Mouse (Mus musculus) lung, postnatal 0 days (tissue): ENCODE measurements around the gene Slc25a43. TPM values are rescaled to one million over a fixed set of nuclear protein-coding genes. Genes with fewer than 3 reads are reported as not detected.
A peak's percentile ranks its signal among the peaks of the same experiment; 100 is the strongest.

ENCODE experiments used
- ATAC-seq: fragments of 200-750 bp; cut with Nextera tagmentation; 2 replicates; pipeline ENCODE4 v1.8.0; 2017; ENCODE audit warnings: moderate library complexity
- DNase-seq: peaks from one replicate; pipeline ENCODE4 v3.0.0-alpha.2; 2016; ENCODE audit warnings: low spot score
- H3K27ac ChIP-seq: fragments of 300-500 bp; sonication (generic); 2 replicates; pipeline ENCODE4 v1.5.1; 2014; ENCODE audit warnings: antibody characterized with exemption, mild to moderate bottlenecking, low read length, mixed read lengths
- H3K27me3 ChIP-seq: fragments of 300-500 bp; sonication (generic); replicated peaks from 2 replicates; pipeline ENCODE4 v1.6.1; 2014; ENCODE audit warnings: low read length, mixed read lengths; ENCODE audit not compliant: insufficient read depth
- H3K36me3 ChIP-seq: fragments of 300-500 bp; sonication (generic); 2 replicates; pipeline ENCODE4 v1.6.1; 2014; ENCODE audit warnings: low read length, mixed read lengths; ENCODE audit not compliant: insufficient read depth
- H3K4me1 ChIP-seq: fragments of 300-500 bp; sonication (generic); 2 replicates; pipeline ENCODE4 v1.6.1; 2014; ENCODE audit warnings: antibody characterized with exemption, low read depth, low read length, mixed read lengths; ENCODE audit not compliant: insufficient read depth
- H3K4me2 ChIP-seq: fragments of 300-500 bp; sonication (generic); replicated peaks from 2 replicates; pipeline ENCODE4 v1.6.1; 2014; ENCODE audit warnings: low read depth, mild to moderate bottlenecking, low read length, moderate library complexity, mixed read lengths
- H3K4me3 ChIP-seq: fragments of 300-500 bp; sonication (generic); 2 replicates; pipeline ENCODE4 v1.5.1; 2014; ENCODE audit warnings: low read depth, low read length
- H3K9ac ChIP-seq: fragments of 300-500 bp; sonication (generic); replicated peaks from 2 replicates; pipeline ENCODE4 v1.6.1; 2014; ENCODE audit warnings: low read depth, mild to moderate bottlenecking
- H3K9me3 ChIP-seq: fragments of 300-500 bp; sonication (generic); 2 replicates; pipeline ENCODE4 v1.6.1; 2016; ENCODE audit warnings: low read length, mixed read lengths
- CTCF ChIP-seq: IDR thresholded peaks from 2 replicates; pipeline ENCODE4 v1.5.1; 2016; ENCODE audit warnings: antibody characterized with exemption, mild to moderate bottlenecking
- EP300 ChIP-seq: IDR thresholded peaks from 2 replicates; pipeline ENCODE4 v1.6.1; 2016; ENCODE audit warnings: antibody characterized with exemption, mild to moderate bottlenecking, control low read depth
- WGBS: fragments of 180-500 bp; shearing (Covaris S2); extraction: QIAGEN DNeasy Blood & Tissue Kit; methylation state at CpG from one replicate; pipeline ENCODE4 v1.1.7; 2014; 5-methylcytosine and 5-hydroxymethylcytosine counted together
- polyA plus RNA-seq: library from polyadenylated mRNA; unstranded; fragments of >200 nt; fragmentation: Nextera tagmentation; extraction: Ambion mirVana; gene quantifications from 2 replicates; pipeline ENCODE4 v1.2.1, GENCODE M21; 2015

Gene Slc25a43
- polyA plus RNA-seq, 1 experiment from 2014 or later: 2.6 TPM

GRCm38 (mm10) chrX:36815022-36815421, 71.6 kb downstream of the Slc25a43 start:
- TF ChIP-seq EP300 (no peak), CTCF (no peak)
- H3K27ac ChIP-seq: 0 out of 2 replicates have a peak overlapping the region, but pooled peaks have one; percentile 20
- no peaks in the 10 kb centered on the region for H3K9me3 ChIP-seq
- H3K4me3 ChIP-seq: no peak overlapping the region
- H3K4me1 ChIP-seq: no peaks in the 10 kb centered on the region
- DNase-seq: no peak
- WGBS: 75% methylated on average over 4 of the region's 4 CpGs
- H3K4me2 ChIP-seq: no peak overlapping the region
- H3K27me3 ChIP-seq: no peaks in the 10 kb centered on the region
- H3K36me3 ChIP-seq: no peaks in the 10 kb centered on the region
- H3K9ac ChIP-seq: no peak overlapping the region
- no peak for ATAC-seq

- no peak overlapping the region for H3K4me2 ChIP-seq
- no peaks in the 10 kb centered on the region for H3K27me3 ChIP-seq
- no peak overlapping the region for H3K27ac ChIP-seq
- no peak overlapping the region for H3K4me3 ChIP-seq
- no peak for DNase-seq
- no peaks in the 10 kb centered on the region for H3K9me3 ChIP-seq
- H3K9ac ChIP-seq: no peak overlapping the region
- no peaks in the 10 kb centered on the region for H3K36me3 ChIP-seq
- H3K4me1 ChIP-seq: no peaks in the 10 kb centered on the region
- TF ChIP-seq CTCF (no peak), EP300 (no peak)
- no peak for ATAC-seq
- 72% methylated on average over 4 of the region's 4 CpGs for WGBS
These were observed 72.0 kb downstream of the Slc25a43 start for GRCm38 (mm10) chrX:36815439-36815838.

- Histone ChIP-seq H3K9ac (no peak overlapping the region), H3K27ac (peak overlapping the region; percentile 62; the same call in 1 of the 2 replicates), H3K9me3 (no peaks in the 10 kb centered on the region), H3K36me3 (no peaks in the 10 kb centered on the region), H3K4me1 (no peaks in the 10 kb centered on the region), H3K4me2 (no peak overlapping the region), H3K27me3 (no peaks in the 10 kb centered on the region), H3K4me3 (no peak overlapping the region)
- ATAC-seq (no peak), DNase-seq (no peak)
- no peak for TF ChIP-seq EP300
- TF ChIP-seq CTCF: no peak
- 31% methylated on average over 8 of the region's 8 CpGs for WGBS
These were observed 73.0 kb downstream of the Slc25a43 start for GRCm38 (mm10) chrX:36816368-36816899.

DNA sequence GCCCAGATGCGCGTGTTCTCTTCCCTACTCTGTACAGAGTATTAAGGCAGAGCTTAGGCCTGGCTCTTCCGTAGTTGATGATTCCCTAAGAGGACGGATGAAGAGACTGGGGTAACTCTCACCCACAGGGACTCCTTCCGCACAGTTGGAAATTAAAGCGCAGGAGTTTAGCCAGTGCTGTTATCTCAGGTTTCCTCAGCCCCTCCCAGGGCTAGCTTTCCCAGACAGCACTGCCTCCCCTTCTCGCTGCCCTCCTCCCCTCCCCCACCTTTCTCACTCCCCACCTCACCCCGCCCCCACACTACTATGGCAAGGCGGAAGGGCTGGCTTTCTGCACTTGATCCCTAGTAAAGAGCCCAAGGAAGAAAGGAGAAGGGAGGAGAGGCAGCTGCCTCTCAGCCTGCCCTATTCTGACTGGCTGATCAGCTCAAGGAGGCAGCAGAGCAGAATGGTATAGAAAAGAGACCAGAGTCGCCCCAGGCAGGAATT, 73.5 kb downstream of the Slc25a43 start:
- DNase-seq: peak; percentile 37
- 4% methylated on average over 10 of the region's 10 CpGs for WGBS

GRCm38 (mm10) chrX:36819575-36819974, 76.1 kb downstream of the Slc25a43 start:
- ATAC-seq (no peak), DNase-seq (no peak)
- Histone ChIP-seq H3K4me2 (no peak overlapping the region), H3K4me1 (no peaks in the 10 kb centered on the region), H3K36me3 (no peaks in the 10 kb centered on the region), H3K27me3 (no peaks in the 10 kb centered on the region), H3K4me3 (no peak overlapping the region), H3K9ac (no peak overlapping the region), H3K27ac (no peak overlapping the region), H3K9me3 (no peaks in the 10 kb centered on the region)
- TF ChIP-seq EP300: no peak
- TF ChIP-seq CTCF: no peak
- 60% methylated on average over 4 of the region's 4 CpGs for WGBS

More for the DNA sequence above, 73.5 kb downstream of the Slc25a43 start:
- Histone ChIP-seq H3K4me3 (no peak overlapping the region), H3K27me3 (no peaks in the 10 kb centered on the region), H3K27ac (peak overlapping the region; percentile 62; the same call in 1 of the 2 replicates), H3K36me3 (no peaks in the 10 kb centered on the region), H3K4me2 (peak overlapping the region; percentile 35), H3K9ac (no peak overlapping the region), H3K4me1 (no peaks in the 10 kb centered on the region), H3K9me3 (no peaks in the 10 kb centered on the region)
- TF ChIP-seq EP300 (no peak), CTCF (no peak)
- ATAC-seq: peak; percentile 63

GRCm38 (mm10) chrX:36820201-36820600, 76.7 kb downstream of the Slc25a43 start:
- peak; percentile 69 for ATAC-seq
- Histone ChIP-seq H3K4me2 (no peak overlapping the region), H3K9me3 (no peaks in the 10 kb centered on the region), H3K9ac (no peak overlapping the region), H3K27me3 (no peaks in the 10 kb centered on the region), H3K4me3 (no peak overlapping the region), H3K4me1 (no peaks in the 10 kb centered on the region), H3K27ac (no peak overlapping the region), H3K36me3 (no peaks in the 10 kb centered on the region)
- peak; percentile 81 for TF ChIP-seq CTCF
- TF ChIP-seq EP300: no peak
- WGBS: 16% methylated on average over 4 of the region's 4 CpGs
- DNase-seq: peak; percentile 67
